Mouse (Mus musculus): ENCODE measurements at regions not wholly inside any gene's neighbourhood (a gene's known extent, or its start where the extent isn't known, plus 50 kb on each side); places are given as distances from the start of the nearest gene placed in this dataset.

GRCm38 (mm10) chr6:100420602-100421001 lies 133.3 kb upstream of the Rybp start:
- TF ChIP-seq CTCF (IDR thresholded peaks at IDR 0.05) = no peak
- Histone ChIP-seq H3K36me3 (ENCODE audit: insufficient read depth, low read length) (no peaks in the 10 kb centered on the region), H3K9ac (replicated peaks; ENCODE audit: low read length, poor library complexity, severe bottlenecking) (no peak overlapping the region), H3K4me2 (ENCODE audit: low read depth, low read length, poor library complexity, severe bottlenecking) (no peak overlapping the region), H3K9me3 (ENCODE audit: low read length) (no peaks in the 10 kb centered on the region), H3K27me3 (ENCODE audit: insufficient read depth, low read length) (peaks cover 3% of the 10 kb centered on the region), H3K4me3 (ENCODE audit: low read depth, low read length) (no peak overlapping the region), H3K4me1 (ENCODE audit: insufficient read depth, low read length) (no peaks in the 10 kb centered on the region), H3K27ac (ENCODE audit: low read depth, low read length) (no peak overlapping the region)
- DNase-seq (ENCODE audit: low spot score) (no peak), ATAC-seq (ENCODE audit: low FRiP score) (no peak)
- 40% methylated on average over 3 of the region's 3 CpGs for WGBS

GRCm38 (mm10) chr6:100419782-100420540 lies 132.7 kb upstream of the Rybp start:
- Histone ChIP-seq H3K36me3 (ENCODE audit: insufficient read depth, low read length) (no peaks in the 10 kb centered on the region), H3K4me1 (ENCODE audit: insufficient read depth, low read length) (no peaks in the 10 kb centered on the region), H3K9ac (replicated peaks; ENCODE audit: low read length, poor library complexity, severe bottlenecking) (no peak overlapping the region), H3K27ac (ENCODE audit: low read depth, low read length) (no peak overlapping the region), H3K9me3 (ENCODE audit: low read length) (no peaks in the 10 kb centered on the region), H3K4me2 (ENCODE audit: low read depth, low read length, poor library complexity, severe bottlenecking) (no peak overlapping the region), H3K4me3 (ENCODE audit: low read depth, low read length) (no peak overlapping the region), H3K27me3 (ENCODE audit: insufficient read depth, low read length) (peaks cover 3% of the 10 kb centered on the region)
- DNase-seq (ENCODE audit: low spot score) (no peak), ATAC-seq (ENCODE audit: low FRiP score) (no peak)
- no peak for TF ChIP-seq CTCF (IDR thresholded peaks at IDR 0.05)
- WGBS = 48% methylated on average over 7 of the region's 7 CpGs

- DNase-seq (ENCODE audit: low spot score) (no peak), ATAC-seq (ENCODE audit: low FRiP score) (no peak)
- Histone ChIP-seq H3K27me3 (ENCODE audit: insufficient read depth, low read length) (no peaks in the 10 kb centered on the region), H3K9ac (replicated peaks; ENCODE audit: low read length, poor library complexity, severe bottlenecking) (no peak overlapping the region), H3K4me2 (ENCODE audit: low read depth, low read length, poor library complexity, severe bottlenecking) (no peak overlapping the region), H3K4me3 (ENCODE audit: low read depth, low read length) (no peak overlapping the region), H3K27ac (ENCODE audit: low read depth, low read length) (no peak overlapping the region), H3K36me3 (ENCODE audit: insufficient read depth, low read length) (no peaks in the 10 kb centered on the region), H3K9me3 (ENCODE audit: low read length) (no peaks in the 10 kb centered on the region), H3K4me1 (ENCODE audit: insufficient read depth, low read length) (no peaks in the 10 kb centered on the region; the same call in 1 of the 2 replicates)
- no peak for TF ChIP-seq CTCF (IDR thresholded peaks at IDR 0.05)
- 72% methylated on average over 8 of the region's 8 CpGs for WGBS
Measured at GRCm38 (mm10) chr6:100416046-100416445, 128.8 kb upstream of the Rybp start.

- Histone ChIP-seq H3K36me3 (ENCODE audit: insufficient read depth, low read length) (no peaks in the 10 kb centered on the region), H3K27me3 (ENCODE audit: insufficient read depth, low read length) (no peaks in the 10 kb centered on the region), H3K9me3 (ENCODE audit: low read length) (0 out of 2 replicates have a peak, but pooled peaks cover under 1% of the 10 kb centered on the region), H3K4me3 (ENCODE audit: low read depth, low read length) (no peak overlapping the region), H3K9ac (replicated peaks; ENCODE audit: low read length, poor library complexity, severe bottlenecking) (no peak overlapping the region), H3K27ac (ENCODE audit: low read depth, low read length) (no peak overlapping the region), H3K4me1 (ENCODE audit: insufficient read depth, low read length) (no peaks in the 10 kb centered on the region; the same call in 1 of the 2 replicates), H3K4me2 (ENCODE audit: low read depth, low read length, poor library complexity, severe bottlenecking) (no peak overlapping the region)
- DNase-seq (ENCODE audit: low spot score) (no peak), ATAC-seq (ENCODE audit: low FRiP score) (no peak)
- TF ChIP-seq CTCF (IDR thresholded peaks at IDR 0.05) = no peak
- WGBS = 67% methylated on average over 7 of the region's 7 CpGs
Measured at GRCm38 (mm10) chr6:100415514-100415913, 128.2 kb upstream of the Rybp start.

- Histone ChIP-seq H3K4me1 (ENCODE audit: insufficient read depth, low read length) (no peaks in the 10 kb centered on the region; the same call in 1 of the 2 replicates), H3K27ac (ENCODE audit: low read depth, low read length) (no peak overlapping the region), H3K4me2 (ENCODE audit: low read depth, low read length, poor library complexity, severe bottlenecking) (no peak overlapping the region), H3K27me3 (ENCODE audit: insufficient read depth, low read length) (no peaks in the 10 kb centered on the region), H3K9me3 (ENCODE audit: low read length) (0 out of 2 replicates have a peak, but pooled peaks cover 3% of the 10 kb centered on the region), H3K4me3 (ENCODE audit: low read depth, low read length) (no peak overlapping the region), H3K9ac (replicated peaks; ENCODE audit: low read length, poor library complexity, severe bottlenecking) (no peak overlapping the region), H3K36me3 (ENCODE audit: insufficient read depth, low read length) (no peaks in the 10 kb centered on the region)
- TF ChIP-seq CTCF (IDR thresholded peaks at IDR 0.05) = no peak
- ATAC-seq (ENCODE audit: low FRiP score) = no peak
- 69% methylated on average over 4 of the region's 4 CpGs for WGBS
- no peak for DNase-seq (ENCODE audit: low spot score)
Measured at GRCm38 (mm10) chr6:100414836-100415235, 127.6 kb upstream of the Rybp start.

GRCm38 (mm10) chr6:100412486-100412885 lies 125.2 kb upstream of the Rybp start:
- Histone ChIP-seq H3K4me3 (ENCODE audit: low read depth, low read length) (no peak overlapping the region), H3K27ac (ENCODE audit: low read depth, low read length) (no peak overlapping the region), H3K4me2 (ENCODE audit: low read depth, low read length, poor library complexity, severe bottlenecking) (no peak overlapping the region), H3K9me3 (ENCODE audit: low read length) (0 out of 2 replicates have a peak, but pooled peaks cover 3% of the 10 kb centered on the region), H3K36me3 (ENCODE audit: insufficient read depth, low read length) (no peaks in the 10 kb centered on the region), H3K9ac (replicated peaks; ENCODE audit: low read length, poor library complexity, severe bottlenecking) (no peak overlapping the region), H3K27me3 (ENCODE audit: insufficient read depth, low read length) (no peaks in the 10 kb centered on the region), H3K4me1 (ENCODE audit: insufficient read depth, low read length) (no peaks in the 10 kb centered on the region; the same call in 1 of the 2 replicates)
- ATAC-seq (ENCODE audit: low FRiP score) (no peak), DNase-seq (ENCODE audit: low spot score) (no peak)
- no peak for TF ChIP-seq CTCF (IDR thresholded peaks at IDR 0.05)
- WGBS = 38% methylated on average over 5 of the region's 5 CpGs

Measured in midbrain, postnatal 0 days (tissue).